10 mouse cellular contexts compared by ENCODE assay signal in genomic region chr10:53346506-53346905, GRCm38 (mm10). TPM values are rescaled to one million over a fixed set of nuclear protein-coding genes. Genes with fewer than 3 reads are reported as not detected.
DNase-seq lines count a peak whose midpoint lies in the region; ATAC-seq lines count a peak whose summit lies in the region.
"Had no signal": no experiment of that assay in that cellular context is flagged by ENCODE, and none has a peak within 500 bp of the region (broad histone marks: within the 10 kb centered on the region; RNA-seq: fewer than 3 reads in every experiment).

No protein-coding gene starts in this region.

- H3K27ac ChIP-seq in kidney, embryonic 15.5 days, result no peak overlapping the region
- H3K27ac ChIP-seq: embryonic facial prominence, embryonic 12.5 days; liver, embryonic 15.5 days had no signal

- no peak overlapping the region for H3K4me2 ChIP-seq in kidney, embryonic 15.5 days
- H3K4me2 ChIP-seq: embryonic facial prominence, embryonic 12.5 days; liver, embryonic 15.5 days had no signal

- peak; percentile 19 for DNase-seq in kidney, adult 18-20 months
- peak; percentile 54 for DNase-seq in CD4-positive helper T cell, adult 2 months (ENCODE audit: low read depth, low spot score)
- DNase-seq in T-cell, adult 2 months (ENCODE audit: low spot score), result peak; percentile 49
- peak; percentile 35 for DNase-seq in embryo, embryonic 9.5 days (ENCODE audit: extremely low spot score)
- DNase-seq in mesoderm, embryonic 11.5 days (ENCODE audit: low read depth, low spot score), result peak; percentile 57
- DNase-seq in yolk sac, embryonic 10.5 days (ENCODE audit: low spot score), result no peak

- no peak overlapping the region for H3K9ac ChIP-seq in kidney, embryonic 15.5 days
- H3K9ac ChIP-seq: embryonic facial prominence, embryonic 12.5 days; liver, embryonic 15.5 days had no signal

- no peak overlapping the region for H3K4me3 ChIP-seq in kidney, embryonic 15.5 days (replicated peaks)
- H3K4me3 ChIP-seq: embryonic facial prominence, embryonic 12.5 days; liver, embryonic 15.5 days had no signal

- peaks cover 6% of the 10 kb centered on the region; the same call in 1 of the 2 replicates for H3K4me1 ChIP-seq in kidney, embryonic 15.5 days
- H3K4me1 ChIP-seq: embryonic facial prominence, embryonic 12.5 days had no signal

- no peaks in the 10 kb centered on the region for H3K9me3 ChIP-seq in kidney, embryonic 15.5 days (replicated peaks)
- H3K9me3 ChIP-seq: embryonic facial prominence, embryonic 12.5 days; liver, embryonic 15.5 days had no signal

- 46% methylated on average over 3 of the region's 3 CpGs for WGBS in kidney, embryonic 15.5 days

- no peaks in the 10 kb centered on the region for H3K27me3 ChIP-seq in kidney, embryonic 15.5 days
- H3K27me3 ChIP-seq: embryonic facial prominence, embryonic 12.5 days; liver, embryonic 15.5 days had no signal

- peaks cover 8% of the 10 kb centered on the region for H3K36me3 ChIP-seq in kidney, embryonic 15.5 days
- H3K36me3 ChIP-seq: embryonic facial prominence, embryonic 12.5 days had no signal

- ATAC-seq in kidney, embryonic 15.5 days (replicated peaks; ENCODE audit: low FRiP score), result no peak
- ATAC-seq in inflammation-experienced regulatory T-cells, adult 6 months, result peak; percentile 57

RNA-seq across cellular contexts. Expression of gene Pln, which starts 9.0 kb away (rescaled TPM):
- 1.0 and 2.0 TPM in 2 replicates for polyA plus RNA-seq in kidney, embryonic 15.5 days (2015; fragmentation: Nextera tagmentation; extraction: Ambion mirVana)
- 1 to 10 TPM; 1.9 to 3.4 (median 2.8) TPM for polyA plus RNA-seq in inflammation-experienced regulatory T-cells, adult 6 months (2017; shearing (Covaris generic))

RNA-seq across cellular contexts. Expression of gene Cep85l, which starts 33.2 kb away (rescaled TPM):
- 3.4 and 3.9 TPM in 2 replicates for polyA plus RNA-seq in kidney, embryonic 15.5 days (2015; fragmentation: Nextera tagmentation; extraction: Ambion mirVana)
- 1 to 10 TPM; 1.6 to 3.4 (median 2.6) TPM for polyA plus RNA-seq in inflammation-experienced regulatory T-cells, adult 6 months (2017; shearing (Covaris generic))
